Mouse (Mus musculus): ENCODE measurements around the gene 1700037H04Rik. TPM values are rescaled to one million over a fixed set of nuclear protein-coding genes. Genes with fewer than 3 reads are reported as not detected.
A peak's percentile ranks its signal among the peaks of the same experiment; 100 is the strongest.

The 1700037H04Rik gene
- total and polyA plus RNA-seq, 2 experiments from 2014 or later = 44.8 to 60.4 TPM

GRCm38 (mm10) chr2:131175945-131176309, 16.0 kb upstream of the 1700037H04Rik start:
- no peak overlapping the region for H3K4me3 ChIP-seq (ENCODE audit: low read depth, low read length)
- TF ChIP-seq CTCF (IDR thresholded peaks at IDR 0.05) = no peak
- ATAC-seq (ENCODE audit: low FRiP score) = no peak
- no peak overlapping the region for H3K4me2 ChIP-seq (ENCODE audit: low read depth, low read length, poor library complexity, severe bottlenecking)
- H3K27ac ChIP-seq (ENCODE audit: low read depth, low read length) = no peak overlapping the region
- H3K9ac ChIP-seq (replicated peaks; ENCODE audit: low read length, poor library complexity, severe bottlenecking) = no peak overlapping the region
- WGBS = 86% methylated on average over 1 of the region's 1 CpGs
- peaks cover 34% of the 10 kb centered on the region for H3K4me1 ChIP-seq (ENCODE audit: insufficient read depth, low read length)
- no peaks in the 10 kb centered on the region for H3K9me3 ChIP-seq (ENCODE audit: low read length)
- peaks cover 11% of the 10 kb centered on the region for H3K27me3 ChIP-seq (ENCODE audit: insufficient read depth, low read length)
- no peaks in the 10 kb centered on the region; the same call in 1 of the 2 replicates for H3K36me3 ChIP-seq (ENCODE audit: insufficient read depth, low read length)
- DNase-seq (ENCODE audit: low spot score) = no peak

- Histone ChIP-seq H3K27ac (ENCODE audit: low read depth, low read length) (no peak overlapping the region), H3K4me3 (ENCODE audit: low read depth, low read length) (no peak overlapping the region), H3K4me1 (ENCODE audit: insufficient read depth, low read length) (peaks cover 34% of the 10 kb centered on the region), H3K4me2 (ENCODE audit: low read depth, low read length, poor library complexity, severe bottlenecking) (no peak overlapping the region), H3K9me3 (ENCODE audit: low read length) (no peaks in the 10 kb centered on the region), H3K36me3 (ENCODE audit: insufficient read depth, low read length) (no peaks in the 10 kb centered on the region; the same call in 1 of the 2 replicates), H3K9ac (replicated peaks; ENCODE audit: low read length, poor library complexity, severe bottlenecking) (no peak overlapping the region), H3K27me3 (ENCODE audit: insufficient read depth, low read length) (peaks cover 11% of the 10 kb centered on the region)
- ATAC-seq (ENCODE audit: low FRiP score) (no peak), DNase-seq (ENCODE audit: low spot score) (no peak)
- 59% methylated on average over 3 of the region's 3 CpGs for WGBS
- no peak for TF ChIP-seq CTCF (IDR thresholded peaks at IDR 0.05)
These were observed 15.5 kb upstream of the 1700037H04Rik start for GRCm38 (mm10) chr2:131175286-131175944.

- no peak overlapping the region for H3K27ac ChIP-seq (ENCODE audit: low read depth, low read length)
- H3K4me3 ChIP-seq (ENCODE audit: low read depth, low read length) = peak overlapping the region; percentile 46
- no peak for TF ChIP-seq CTCF (IDR thresholded peaks at IDR 0.05)
- H3K9me3 ChIP-seq (ENCODE audit: low read length) = no peaks in the 10 kb centered on the region
- peak overlapping the region; percentile 46; the same call in 1 of the 2 replicates for H3K9ac ChIP-seq (replicated peaks; ENCODE audit: low read length, poor library complexity, severe bottlenecking)
- H3K36me3 ChIP-seq (ENCODE audit: insufficient read depth, low read length) = no peaks in the 10 kb centered on the region; the same call in 1 of the 2 replicates
- DNase-seq (ENCODE audit: low spot score) = peak; percentile 91
- H3K4me1 ChIP-seq (ENCODE audit: insufficient read depth, low read length) = peaks cover 34% of the 10 kb centered on the region
- 5% methylated on average over 11 of the region's 11 CpGs for WGBS
- H3K27me3 ChIP-seq (ENCODE audit: insufficient read depth, low read length) = peaks cover 11% of the 10 kb centered on the region
- ATAC-seq (ENCODE audit: low FRiP score) = 0 out of 2 replicates have a peak, but pooled peaks have one; percentile 10
- H3K4me2 ChIP-seq (ENCODE audit: low read depth, low read length, poor library complexity, severe bottlenecking) = peak overlapping the region; percentile 96
These were observed 14.8 kb upstream of the 1700037H04Rik start for GRCm38 (mm10) chr2:131174700-131175099.

GRCm38 (mm10) chr2:131172322-131172721, 12.4 kb upstream of the 1700037H04Rik start:
- no peak for DNase-seq (ENCODE audit: low spot score)
- TF ChIP-seq CTCF (IDR thresholded peaks at IDR 0.05) = no peak
- WGBS = 62% methylated on average over 9 of the region's 9 CpGs
- H3K27me3 ChIP-seq (ENCODE audit: insufficient read depth, low read length) = peaks cover 11% of the 10 kb centered on the region
- no peaks in the 10 kb centered on the region; the same call in 1 of the 2 replicates for H3K36me3 ChIP-seq (ENCODE audit: insufficient read depth, low read length)
- no peak for ATAC-seq (ENCODE audit: low FRiP score)
- H3K9me3 ChIP-seq (ENCODE audit: low read length) = no peaks in the 10 kb centered on the region
- no peak overlapping the region for H3K4me2 ChIP-seq (ENCODE audit: low read depth, low read length, poor library complexity, severe bottlenecking)
- H3K27ac ChIP-seq (ENCODE audit: low read depth, low read length) = no peak overlapping the region
- peaks cover 18% of the 10 kb centered on the region for H3K4me1 ChIP-seq (ENCODE audit: insufficient read depth, low read length)
- no peak overlapping the region for H3K9ac ChIP-seq (replicated peaks; ENCODE audit: low read length, poor library complexity, severe bottlenecking)
- no peak overlapping the region for H3K4me3 ChIP-seq (ENCODE audit: low read depth, low read length)

- Histone ChIP-seq H3K4me3 (ENCODE audit: low read depth, low read length) (no peak overlapping the region), H3K27ac (ENCODE audit: low read depth, low read length) (no peak overlapping the region), H3K4me1 (ENCODE audit: insufficient read depth, low read length) (peaks cover 12% of the 10 kb centered on the region), H3K27me3 (ENCODE audit: insufficient read depth, low read length) (peaks cover 11% of the 10 kb centered on the region), H3K36me3 (ENCODE audit: insufficient read depth, low read length) (no peaks in the 10 kb centered on the region; the same call in 1 of the 2 replicates), H3K9me3 (ENCODE audit: low read length) (no peaks in the 10 kb centered on the region), H3K4me2 (ENCODE audit: low read depth, low read length, poor library complexity, severe bottlenecking) (peak overlapping the region; percentile 28), H3K9ac (replicated peaks; ENCODE audit: low read length, poor library complexity, severe bottlenecking) (0 out of 2 replicates have a peak overlapping the region, but pooled peaks have one; percentile 8)
- WGBS = 25% methylated on average over 43 of the region's 43 CpGs
- no peak for TF ChIP-seq CTCF (IDR thresholded peaks at IDR 0.05)
- DNase-seq (ENCODE audit: low spot score) = no peak
- no peak for ATAC-seq (ENCODE audit: low FRiP score)
These were observed 11.7 kb upstream of the 1700037H04Rik start for GRCm38 (mm10) chr2:131171401-131172104.

- Histone ChIP-seq H3K4me2 (ENCODE audit: low read depth, low read length, poor library complexity, severe bottlenecking) (no peak overlapping the region), H3K9ac (replicated peaks; ENCODE audit: low read length, poor library complexity, severe bottlenecking) (no peak overlapping the region), H3K27me3 (ENCODE audit: insufficient read depth, low read length) (peaks cover 11% of the 10 kb centered on the region), H3K4me3 (ENCODE audit: low read depth, low read length) (no peak overlapping the region), H3K27ac (ENCODE audit: low read depth, low read length) (no peak overlapping the region), H3K9me3 (ENCODE audit: low read length) (no peaks in the 10 kb centered on the region), H3K36me3 (ENCODE audit: insufficient read depth, low read length) (no peaks in the 10 kb centered on the region; the same call in 1 of the 2 replicates), H3K4me1 (ENCODE audit: insufficient read depth, low read length) (peaks cover 9% of the 10 kb centered on the region)
- no peak for TF ChIP-seq CTCF (IDR thresholded peaks at IDR 0.05)
- 29% methylated on average over 9 of the region's 9 CpGs for WGBS
- ATAC-seq (ENCODE audit: low FRiP score) = no peak
- no peak for DNase-seq (ENCODE audit: low spot score)
These were observed 11.1 kb upstream of the 1700037H04Rik start for GRCm38 (mm10) chr2:131170936-131171335.

Data from midbrain, postnatal 0 days (tissue).